8 mouse cellular contexts compared by ENCODE assay signal in the genomic region with DNA sequence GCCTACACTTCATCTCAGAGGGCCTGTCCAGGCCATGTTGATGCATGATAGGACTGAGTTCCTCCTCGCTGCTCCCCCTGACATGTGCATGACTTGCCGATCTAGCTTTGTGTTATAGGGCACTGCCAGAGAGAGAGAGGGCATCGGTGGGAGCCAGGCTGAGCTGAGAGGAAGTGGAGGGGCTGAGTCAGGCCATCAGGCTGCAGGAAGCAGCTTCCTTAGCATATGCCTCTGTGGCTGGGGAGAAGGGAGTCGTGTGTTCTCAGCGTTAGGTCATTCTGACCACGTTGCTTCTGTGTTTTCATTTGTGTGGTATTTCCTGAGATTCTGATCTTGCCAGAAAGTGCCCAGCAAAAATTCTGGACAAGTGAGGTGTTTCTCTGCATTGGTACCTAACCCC. TPM values are rescaled to one million over a fixed set of nuclear protein-coding genes. Genes with fewer than 3 reads are reported as not detected.
A peak's percentile ranks its signal among the peaks of the same experiment; 100 is the strongest.
DNase-seq lines count a peak whose midpoint lies in the region; ATAC-seq and TF ChIP-seq lines count a peak whose summit lies in the region.

No protein-coding gene starts in this region.

- 52% methylated on average over 6 of the region's 6 CpGs for WGBS in hindbrain, postnatal 0 days

- DNase-seq in layer of hippocampus, adult 11-12 months (ENCODE audit: low spot score): peak; percentile 52
- no peak for DNase-seq in layer of hippocampus, postnatal 25 days (ENCODE audit: extremely low spot score in 1 of 2, low spot score in 1 of 2)
- peak; percentile 50 for DNase-seq in NIH3T3 (ENCODE audit: low read depth)
- DNase-seq in adrenal gland, adult 18-20 months (ENCODE audit: low spot score in 2 of 2): no peak
- DNase-seq in cerebellum, adult 8-10 months: no peak
- DNase-seq in hindbrain, postnatal 0 days (ENCODE audit: low spot score): no peak

- H3K4me1 ChIP-seq in hindbrain, postnatal 0 days (ENCODE audit: insufficient read depth, low read length): peaks cover 14% of the 10 kb centered on the region

- no peak for TF ChIP-seq CTCF in hindbrain, postnatal 0 days (IDR thresholded peaks at IDR 0.05; ENCODE audit: low read depth)

- no peak overlapping the region for H3K4me3 ChIP-seq in hindbrain, postnatal 0 days (ENCODE audit: low read length)

- peak; percentile 92 to 93 for ATAC-seq in hematopoietic stem cell, adult 5-6 weeks (replicated peaks in 1 of 2; ENCODE audit: insufficient read depth in 1 of 2, low FRiP score in 2 of 2, low TSS enrichment in 1 of 2, low read depth in 1 of 2, poor library complexity in 2 of 2, severe bottlenecking in 2 of 2)
- peak; percentile 80 for ATAC-seq in neutrophil, adult 5-6 weeks (ENCODE audit: extremely low read depth, insufficient number of reproducible peaks, low FRiP score, poor library complexity, severe bottlenecking)
- ATAC-seq in hindbrain, postnatal 0 days: no peak

- no peaks in the 10 kb centered on the region for H3K36me3 ChIP-seq in hindbrain, postnatal 0 days (ENCODE audit: insufficient read depth, low read length)

- no peaks in the 10 kb centered on the region for H3K27me3 ChIP-seq in hindbrain, postnatal 0 days (ENCODE audit: insufficient read depth, low read length)

- H3K27ac ChIP-seq in hindbrain, postnatal 0 days: no peak overlapping the region

- H3K9ac ChIP-seq in hindbrain, postnatal 0 days (replicated peaks; ENCODE audit: low read length): no peak overlapping the region; the same call in 1 of the 2 replicates

- no peaks in the 10 kb centered on the region for H3K9me3 ChIP-seq in hindbrain, postnatal 0 days (ENCODE audit: low read length)

- H3K4me2 ChIP-seq in hindbrain, postnatal 0 days (ENCODE audit: low read depth, low read length): no peak overlapping the region

RNA-seq across cellular contexts. Expression of a gene that starts 17.4 kb away (rescaled TPM):
- total RNA-seq in layer of hippocampus, postnatal 25 days (2021): 10 to 100 TPM; 62.5 to 63.8 TPM
- total RNA-seq in hematopoietic stem cell, adult 5-6 weeks (2017): 37.1 and 61.6 TPM in 2 replicates
- 159 and 218 TPM in 2 replicates for total RNA-seq in neutrophil, adult 5-6 weeks (2017)
- 10 to 100 TPM; 56.6 to 64.4 TPM for total RNA-seq in adrenal gland, adult 18-20 months (2021)
- 35.7 and 39.2 TPM in 2 replicates for total RNA-seq in hindbrain, postnatal 0 days (2014; rRNA removed)
- polyA plus RNA-seq in hindbrain, postnatal 0 days (2015; fragmentation: Nextera tagmentation; extraction: Ambion mirVana): 60.0 and 60.1 TPM in 2 replicates

Comparison
In these comparisons a context has a peak if more than half of its experiments do, and no peak if none do; other contexts are left out.
1. DNase-seq: peak in layer of hippocampus, adult 11-12 months (single experiment) and NIH3T3 (single experiment); none in layer of hippocampus, postnatal 25 days (0 of 2), adrenal gland, adult 18-20 months (0 of 2), cerebellum, adult 8-10 months (single experiment) and hindbrain, postnatal 0 days (single experiment).